Mouse (Mus musculus): ENCODE measurements around the gene Gje1. TPM values are rescaled to one million over a fixed set of nuclear protein-coding genes. Genes with fewer than 3 reads are reported as not detected.

Gje1 gene
- polyA plus RNA-seq (2014; fragmentation: Illumina TruSeq; extraction: RNeasy Lipid Tissue Mini Kit (QIAGEN cat#74804); ENCODE audit: low read depth, low replicate concordance): not detected

GRCm38 (mm10) chr10:14718114-14718513 is at the start of gene Gje1:
Gene Gje1, minus strand, starts transcription at chr10:14718214.

GRCm38 (mm10) chr10:14705072-14706066 is 12.6 kb downstream of the Gje1 start, which contains the start of the genes Vta1 and Nmbr:
Gene Vta1, minus strand, starts transcription at chr10:14705560.
Gene Nmbr, plus strand, starts transcription at chr10:14705591.

Other genes starting within 250 kb of the Gje1 start
- 4.5 TPM for gene Adgrg6, start 172.6 kb downstream of the Gje1 start, polyA plus RNA-seq (2014; fragmentation: Illumina TruSeq; extraction: RNeasy Lipid Tissue Mini Kit (QIAGEN cat#74804); ENCODE audit: low read depth, low replicate concordance)
- 126 TPM for gene Vta1, start 12.7 kb downstream of the Gje1 start, polyA plus RNA-seq (2014; fragmentation: Illumina TruSeq; extraction: RNeasy Lipid Tissue Mini Kit (QIAGEN cat#74804); ENCODE audit: low read depth, low replicate concordance)
- gene Nmbr, start 12.6 kb downstream of the Gje1 start, polyA plus RNA-seq (2014; fragmentation: Illumina TruSeq; extraction: RNeasy Lipid Tissue Mini Kit (QIAGEN cat#74804); ENCODE audit: low read depth, low replicate concordance): 0.98 TPM

Data from sigmoid colon, adult 10 weeks (tissue).